Mouse (Mus musculus): Measurements from ENCODE around the gene Alk.

GRCm38 (mm10) chr17:72218816-72219215, 385.6 kb downstream of the Alk start:
- no peak for TF ChIP-seq CTCF (IDR thresholded peaks at IDR 0.05; ENCODE audit: low read depth, low read length)
- no peak for TF ChIP-seq POLR2A (IDR thresholded peaks at IDR 0.05; ENCODE audit: extremely low read depth, insufficient read depth, low read length)
